Mouse (Mus musculus) MEL (cell line): Measurements from ENCODE around the gene Dnajc11. TPM values are rescaled to one million over a fixed set of nuclear protein-coding genes. Genes with fewer than 3 reads are reported as not detected.
A peak's percentile ranks its signal among the peaks of the same experiment; 100 is the strongest.

Experiments
- DNase-seq: peaks from one replicate; pipeline ENCODE4 v3.0.0; 2011; ENCODE audit warnings: low read depth, low spot score
- H3K27ac ChIP-seq: 2 replicates; pipeline ENCODE4 v1.5.1; 2012; ENCODE audit warnings: low read depth, mild to moderate bottlenecking, control low read depth, low read length, moderate library complexity; ENCODE audit not compliant: control insufficient read depth
- H3K27me3 ChIP-seq, 2 experiments: fragments of 150-350 bp in 1 of 2; sonication (generic) in 1 of 2; 2 replicates each; pipeline ENCODE4 v1.6.1; 2012; ENCODE audit warnings: low read length in 2 of 2, mild to moderate bottlenecking in 2 of 2, improper control_type of control experiment in 1 of 2, moderate library complexity in 1 of 2; ENCODE audit not compliant: insufficient read depth in 2 of 2, control insufficient read depth in 1 of 2
- H3K36me3 ChIP-seq, 2 experiments: 2 replicates each; pipeline ENCODE4 v1.6.1; 2012 to 2014; ENCODE audit warnings: low read length in 2 of 2, improper control_type of control experiment in 1 of 2, inconsistent platforms in 1 of 2, mild to moderate bottlenecking in 1 of 2; ENCODE audit not compliant: insufficient read depth in 2 of 2, control insufficient read depth in 1 of 2
- H3K4me1 ChIP-seq, 2 experiments: fragments of 150-350 bp in 1 of 2; sonication (generic) in 1 of 2; 2 replicates each; pipeline ENCODE4 v1.6.1; 2012; ENCODE audit warnings: low read length in 2 of 2, improper control_type of control experiment in 1 of 2, mild to moderate bottlenecking in 1 of 2; ENCODE audit not compliant: insufficient read depth in 2 of 2, control insufficient read depth in 1 of 2
- H3K4me3 ChIP-seq, 2 experiments: fragments of 150-350 bp in 1 of 2; sonication (generic) in 1 of 2; 2 replicates each; pipeline ENCODE4 v1.5.1; 2012; ENCODE audit warnings: low read depth in 2 of 2, low read length in 2 of 2, mild to moderate bottlenecking in 2 of 2, moderate library complexity in 2 of 2, control low read depth in 1 of 2, improper control_type of control experiment in 1 of 2; ENCODE audit not compliant: control insufficient read depth in 1 of 2, insufficient read depth in 1 of 2
- H3K79me2 ChIP-seq: 2 replicates; pipeline ENCODE4 v1.6.1; 2012; ENCODE audit warnings: mild to moderate bottlenecking, low read length, moderate library complexity; ENCODE audit not compliant: control insufficient read depth, poor library complexity, insufficient read depth
- H3K9ac ChIP-seq: 2 replicates; pipeline ENCODE4 v1.6.1; 2012; ENCODE audit warnings: low read depth, mild to moderate bottlenecking, control low read depth, low read length, moderate library complexity; ENCODE audit not compliant: control insufficient read depth, poor library complexity, severe bottlenecking
- H3K9me3 ChIP-seq: fragments of 150-350 bp; sonication (generic); replicated peaks from 2 replicates; pipeline ENCODE4 v1.6.1; 2012; ENCODE audit warnings: mild to moderate bottlenecking, low read length, improper control_type of control experiment, moderate library complexity; ENCODE audit not compliant: insufficient read depth
- BHLHE40 ChIP-seq: IDR thresholded peaks from 2 replicates; pipeline ENCODE4 v1.6.1; 2012; ENCODE audit warnings: low read depth, mild to moderate bottlenecking, inconsistent platforms, low read length, improper control_type of control experiment, borderline replicate concordance
- CHD1 ChIP-seq: IDR thresholded peaks from 2 replicates; pipeline ENCODE4 v1.6.1; 2012; ENCODE audit warnings: low read depth, mild to moderate bottlenecking, inconsistent platforms, low read length, improper control_type of control experiment
- CTCF ChIP-seq, 3 experiments: IDR thresholded peaks in 2 of 3; conservative IDR thresholded peaks in 1 of 3; 2 replicates each; pipeline ENCODE4 v1.5.1; 2011 to 2012; ENCODE audit warnings: low read length in 3 of 3, low read depth in 2 of 3, mild to moderate bottlenecking in 2 of 3, improper control_type of control experiment in 1 of 3, inconsistent platforms in 1 of 3, mixed read lengths in 1 of 3, moderate library complexity in 1 of 3; ENCODE audit not compliant: control insufficient read depth in 1 of 3, insufficient read depth in 1 of 3, poor library complexity in 1 of 3, severe bottlenecking in 1 of 3
- ELF1 ChIP-seq: IDR thresholded peaks from 2 replicates; pipeline ENCODE4 v1.6.1; 2014; ENCODE audit warnings: low read depth, mild to moderate bottlenecking, inconsistent platforms, low read length, improper control_type of control experiment, moderate library complexity
- EP300 ChIP-seq, 2 experiments: IDR thresholded peaks; 2 replicates each; pipeline ENCODE4 v1.6.1; 2011; ENCODE audit warnings: improper control_type of control experiment in 2 of 2, low read length in 2 of 2, low read depth in 1 of 2, mild to moderate bottlenecking in 1 of 2
- ETS1 ChIP-seq: IDR thresholded peaks from 2 replicates; pipeline ENCODE4 v1.6.1; 2012; ENCODE audit warnings: low read depth, mild to moderate bottlenecking, inconsistent platforms, low read length, improper control_type of control experiment, moderate library complexity
- GABPA ChIP-seq: IDR thresholded peaks from 2 replicates; pipeline ENCODE4 v1.6.1; 2012; ENCODE audit warnings: low read depth, mild to moderate bottlenecking, inconsistent platforms, low read length, improper control_type of control experiment, moderate library complexity
- GATA1 ChIP-seq: IDR thresholded peaks from 2 replicates; pipeline ENCODE4 v1.6.1; 2011; ENCODE audit warnings: low read depth, low read length, improper control_type of control experiment
- HCFC1 ChIP-seq: IDR thresholded peaks from 2 replicates; pipeline ENCODE4 v1.6.1; 2012; ENCODE audit warnings: low read depth, mild to moderate bottlenecking, inconsistent platforms, low read length, improper control_type of control experiment, moderate library complexity
- JUND ChIP-seq: IDR thresholded peaks from 2 replicates; pipeline ENCODE4 v1.6.1; 2011; ENCODE audit warnings: low read depth, mild to moderate bottlenecking, improper control_type of control experiment, low read length
- KAT2A ChIP-seq: conservative IDR thresholded peaks from 2 replicates; pipeline ENCODE4 v1.6.1; 2012; ENCODE audit warnings: low read depth, low read length, improper control_type of control experiment, inconsistent platforms
- MAFK ChIP-seq: IDR thresholded peaks from 2 replicates; pipeline ENCODE4 v1.6.1; 2011; ENCODE audit warnings: low read depth, mild to moderate bottlenecking, low read length, improper control_type of control experiment, borderline replicate concordance
- MAX ChIP-seq: IDR thresholded peaks from 2 replicates; pipeline ENCODE4 v1.6.1; 2011; ENCODE audit warnings: low read length, improper control_type of control experiment
- MAZ ChIP-seq: IDR thresholded peaks from 2 replicates; pipeline ENCODE4 v1.6.1; 2012; ENCODE audit warnings: low read depth, mild to moderate bottlenecking, inconsistent platforms, low read length, improper control_type of control experiment
- MEF2A ChIP-seq: IDR thresholded peaks from 2 replicates; pipeline ENCODE4 v1.6.1; 2014; ENCODE audit warnings: low read depth, mild to moderate bottlenecking, inconsistent platforms, low read length, improper control_type of control experiment; ENCODE audit not compliant: poor library complexity, insufficient replicate concordance, severe bottlenecking; ENCODE audit errors: extremely low read depth
- MXI1 ChIP-seq: IDR thresholded peaks from 2 replicates; pipeline ENCODE4 v1.6.1; 2011; ENCODE audit warnings: mild to moderate bottlenecking, low read depth, low read length, improper control_type of control experiment
- NELFE ChIP-seq: IDR thresholded peaks from 2 replicates; pipeline ENCODE4 v1.6.1; 2011; ENCODE audit warnings: low read depth, low read length, improper control_type of control experiment
- NRF1 ChIP-seq: IDR thresholded peaks from 2 replicates; pipeline ENCODE4 v1.6.1; 2014; ENCODE audit warnings: low read depth, mild to moderate bottlenecking, inconsistent platforms, low read length, improper control_type of control experiment, moderate library complexity; ENCODE audit not compliant: poor library complexity, insufficient read depth, severe bottlenecking
- POLR2A ChIP-seq, 2 experiments: IDR thresholded peaks; 2 replicates each; pipeline ENCODE4 v1.6.1; 2011 to 2012; ENCODE audit warnings: low read length in 2 of 2, mild to moderate bottlenecking in 2 of 2, control low read depth in 1 of 2, improper control_type of control experiment in 1 of 2, low read depth in 1 of 2, moderate library complexity in 1 of 2; ENCODE audit not compliant: control insufficient read depth in 1 of 2, insufficient read depth in 1 of 2, poor library complexity in 1 of 2
- RAD21 ChIP-seq: IDR thresholded peaks from 2 replicates; pipeline ENCODE4 v1.6.1; 2011; ENCODE audit warnings: mild to moderate bottlenecking, low read depth, low read length, improper control_type of control experiment
- SIN3A ChIP-seq: IDR thresholded peaks from 2 replicates; pipeline ENCODE4 v1.6.1; 2012; ENCODE audit warnings: low read length, improper control_type of control experiment, inconsistent platforms
- SMC3 ChIP-seq: IDR thresholded peaks from 2 replicates; pipeline ENCODE4 v1.6.1; 2011; ENCODE audit warnings: low read depth, low read length, improper control_type of control experiment
- TAL1 ChIP-seq: IDR thresholded peaks from 2 replicates; pipeline ENCODE4 v1.6.1; 2012; ENCODE audit warnings: mild to moderate bottlenecking, inconsistent platforms, low read length, moderate library complexity, mixed read lengths
- TCF12 ChIP-seq: IDR thresholded peaks from 2 replicates; pipeline ENCODE4 v1.6.1; 2014; ENCODE audit warnings: low read depth, mild to moderate bottlenecking, inconsistent platforms, low read length, improper control_type of control experiment, moderate library complexity
- ZC3H11A ChIP-seq: IDR thresholded peaks from 2 replicates; pipeline ENCODE4 v1.6.1; 2012; ENCODE audit warnings: low read depth, mild to moderate bottlenecking, inconsistent platforms, low read length, improper control_type of control experiment
- ZMIZ1 ChIP-seq: IDR thresholded peaks from 2 replicates; pipeline ENCODE4 v1.6.1; 2012; ENCODE audit warnings: low read depth, mild to moderate bottlenecking, inconsistent platforms, low read length, improper control_type of control experiment, moderate library complexity
- ZNF384 ChIP-seq: IDR thresholded peaks from 2 replicates; pipeline ENCODE4 v1.6.1; 2012; ENCODE audit warnings: low read depth, mild to moderate bottlenecking, inconsistent platforms, low read length, improper control_type of control experiment
- polyA plus RNA-seq, 2 experiments: library from polyadenylated mRNA; stranded (reverse) in 1 of 2; unstranded in 1 of 2; fragments of >175 nt in 1 of 2; fragments of >200 nt in 1 of 2; gene quantifications; 2 replicates each; pipeline versions ENCODE4 v1.2.1 to v1.2.4; 2012; ENCODE audit warnings: low replicate concordance in 2 of 2, low read depth in 1 of 2; ENCODE audit not compliant: insufficient read length in 2 of 2, insufficient read depth in 1 of 2, missing spikeins in 1 of 2
- total RNA-seq: library from RNA; depleted of rRNA; stranded (reverse); fragments of 300-350 nt; gene quantifications from 2 replicates; pipeline ENCODE4 v1.2.3, GENCODE M21; 2012

The Dnajc11 gene
- total and polyA plus RNA-seq, 3 experiments: 128 to 278 (median 157) TPM

DNA sequence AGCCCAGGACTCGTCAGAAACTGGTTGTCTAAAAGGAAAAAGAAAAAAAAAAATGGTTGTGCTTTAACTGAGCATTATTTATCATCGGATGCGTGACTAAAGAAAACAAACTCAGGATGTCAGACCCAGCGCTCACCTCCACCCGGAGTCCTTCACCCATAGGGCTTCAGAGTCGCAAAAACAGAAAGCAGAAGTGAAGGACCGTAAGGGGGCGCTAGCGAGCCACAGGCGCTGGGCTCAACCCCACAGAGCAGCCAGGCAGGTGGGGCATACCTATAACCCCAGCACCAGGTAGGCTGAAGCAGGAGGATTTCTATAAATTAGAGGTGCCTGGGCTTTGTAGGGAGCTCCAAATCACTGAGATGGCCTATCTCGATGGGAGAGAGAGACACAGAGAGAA lies 32.1 kb upstream of the Dnajc11 start:
- Histone ChIP-seq H3K27me3 (no peaks in the 10 kb centered on the region), H3K36me3 (peaks cover 0 to 28% of the 10 kb centered on the region in 2 experiments; a peak in 2 of 4 replicates), H3K4me1 (peaks cover 15 to 36% of the 10 kb centered on the region in 2 experiments), H3K27ac (peak overlapping the region; percentile 68), H3K79me2 (no peaks in the 10 kb centered on the region), H3K9me3 (no peaks in the 10 kb centered on the region), H3K9ac (peak overlapping the region; percentile 67)
- DNase-seq: peak; percentile 89
- TF ChIP-seq ZC3H11A (peak; percentile 34), ZMIZ1 (no peak), RAD21 (peak; percentile 65), MEF2A (no peak), SMC3 (peak; percentile 70), MXI1 (peak; percentile 27; the same call in 1 of the 2 replicates), ZNF384 (no peak), ETS1 (0 out of 2 replicates have a peak, but pooled peaks have one; percentile 18), TAL1 (no peak), HCFC1 (peak; percentile 34; the same call in 1 of the 2 replicates), BHLHE40 (no peak), MAFK (no peak), EP300 (IDR thresholded peaks at IDR 0.05; ENCODE audit: low read depth in 1 of 2, low read length in 2 of 2) (no peak), GABPA (no peak), CHD1 (no peak), NELFE (no peak), POLR2A (IDR thresholded peaks at IDR 0.05; ENCODE audit: control insufficient read depth in 1 of 2, insufficient read depth in 1 of 2, low read depth in 1 of 2, low read length in 2 of 2, poor library complexity in 1 of 2) (no peak), CTCF (IDR thresholded peaks at IDR 0.05 in 2 of 3, conservative IDR thresholded peaks at IDR 0.05 in 1 of 3; ENCODE audit: control insufficient read depth in 1 of 3, insufficient read depth in 1 of 3, low read depth in 2 of 3, low read length in 3 of 3, poor library complexity in 1 of 3, severe bottlenecking in 1 of 3) (peak; percentile 90 to 94 (median 91)), KAT2A (no peak), SIN3A (peak; percentile 16; the same call in 1 of the 2 replicates)
- TF ChIP-seq, all 39 proteins: peak for 8
- peak overlapping the region; percentile 60 to 96 for H3K4me3 ChIP-seq

DNA sequence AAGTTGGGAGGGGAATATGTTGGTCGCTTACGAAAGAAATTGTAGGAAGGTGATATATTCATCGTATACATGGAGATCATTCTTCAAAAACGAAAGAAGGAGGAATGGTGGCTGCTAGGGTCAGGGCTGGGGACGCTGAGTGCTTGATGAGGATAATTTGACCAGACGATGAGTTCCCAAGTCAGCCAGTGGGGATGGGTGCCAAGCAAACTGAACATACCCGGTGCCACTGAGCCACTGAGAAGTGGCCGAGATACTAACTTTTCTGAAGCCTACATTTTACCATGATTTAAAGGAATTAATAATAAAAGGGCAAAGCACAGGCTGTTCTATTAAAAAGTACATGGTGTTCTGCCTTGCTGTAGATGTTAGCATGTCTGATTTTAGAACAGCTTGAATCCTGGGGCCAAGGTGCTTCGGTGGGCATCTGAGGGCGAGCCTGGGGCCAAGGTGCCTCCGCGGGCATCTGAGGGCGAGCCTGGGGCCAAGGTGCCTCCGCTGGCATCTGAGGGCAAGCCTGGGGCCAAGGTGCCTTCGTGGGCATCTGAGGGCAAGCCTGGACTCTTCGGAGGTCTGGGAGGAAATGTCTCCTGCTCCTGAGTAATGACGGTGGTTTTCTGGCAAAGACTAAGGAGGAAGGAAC lies 31.3 kb upstream of the Dnajc11 start:
- Histone ChIP-seq H3K9ac (peak overlapping the region; percentile 60), H3K9me3 (no peaks in the 10 kb centered on the region), H3K36me3 (peaks cover 0 to 30% of the 10 kb centered on the region in 2 experiments; a peak in 2 of 4 replicates), H3K4me1 (peaks cover 16 to 41% of the 10 kb centered on the region in 2 experiments), H3K27ac (peak overlapping the region; percentile 68), H3K79me2 (no peaks in the 10 kb centered on the region), H3K4me3 (peak overlapping the region; percentile 60 to 96), H3K27me3 (no peaks in the 10 kb centered on the region)
- DNase-seq: no peak
- TF ChIP-seq ELF1 (no peak), CTCF (IDR thresholded peaks at IDR 0.05 in 2 of 3, conservative IDR thresholded peaks at IDR 0.05 in 1 of 3; ENCODE audit: control insufficient read depth in 1 of 3, insufficient read depth in 1 of 3, low read depth in 2 of 3, low read length in 3 of 3, poor library complexity in 1 of 3, severe bottlenecking in 1 of 3) (no peak), MAZ (no peak), JUND (no peak), ZNF384 (no peak), CHD1 (no peak), GATA1 (no peak), TCF12 (no peak), ETS1 (no peak), ZC3H11A (no peak), MAX (no peak), NRF1 (no peak)
